Mouse (Mus musculus) liver, embryonic 14.5 days (tissue): ENCODE measurements at regions not wholly inside any gene's neighbourhood (a gene's known extent, or its start where the extent isn't known, plus 50 kb on each side); places are given as distances from the start of the nearest gene placed in this dataset.

Experiments
- ATAC-seq: fragments of 200-750 bp; cut with Nextera tagmentation; 2 replicates; pipeline ENCODE4 v1.8.0; 2017; ENCODE audit warnings: moderate number of reproducible peaks, mild to moderate bottlenecking, moderate library complexity; ENCODE audit not compliant: insufficient read depth
- DNase-seq, 3 experiments: peaks; one replicate each; pipeline ENCODE4 v3.0.0-alpha.2; 2012 to 2013; ENCODE audit warnings: low read depth in 3 of 3, low spot score in 3 of 3
- H3K27ac ChIP-seq: fragments of 300-500 bp; sonication (generic); 2 replicates; pipeline ENCODE4 v1.5.1; 2014; ENCODE audit warnings: moderate library complexity, mild to moderate bottlenecking, control low read depth, inconsistent platforms
- H3K27me3 ChIP-seq: fragments of 300-500 bp; sonication (generic); 2 replicates; pipeline ENCODE4 v1.6.1; 2014; ENCODE audit warnings: mild to moderate bottlenecking, low read length, moderate library complexity; ENCODE audit not compliant: control insufficient read depth, insufficient read depth
- H3K36me3 ChIP-seq: fragments of 300-500 bp; sonication (generic); replicated peaks from 2 replicates; pipeline ENCODE4 v1.6.1; 2014; ENCODE audit warnings: low read depth; ENCODE audit not compliant: control insufficient read depth, insufficient read depth
- H3K4me1 ChIP-seq, 2 experiments: fragments of 200-500 bp in 1 of 2; fragments of 300-500 bp in 1 of 2; sonication (generic) in 1 of 2; replicated peaks; 2 replicates each; pipeline ENCODE4 v1.6.1; 2012 to 2014; ENCODE audit warnings: antibody characterized with exemption in 1 of 2, inconsistent platforms in 1 of 2, low read length in 1 of 2; ENCODE audit not compliant: control insufficient read depth in 2 of 2, insufficient read depth in 2 of 2
- H3K4me2 ChIP-seq: fragments of 300-500 bp; sonication (generic); 2 replicates; pipeline ENCODE4 v1.6.1; 2014; ENCODE audit warnings: low read depth, mild to moderate bottlenecking, control low read depth, moderate library complexity
- H3K4me3 ChIP-seq, 2 experiments: fragments of 200-500 bp in 1 of 2; fragments of 300-500 bp in 1 of 2; sonication (generic) in 1 of 2; 2 replicates each; pipeline ENCODE4 v1.5.1; 2012 to 2014; ENCODE audit warnings: low read depth in 2 of 2, low read length in 2 of 2, mild to moderate bottlenecking in 2 of 2, control low read depth in 1 of 2, inconsistent platforms in 1 of 2, moderate library complexity in 1 of 2; ENCODE audit not compliant: insufficient read depth in 1 of 2
- H3K9ac ChIP-seq: fragments of 300-500 bp; sonication (generic); replicated peaks from 2 replicates; pipeline ENCODE4 v1.6.1; 2014; ENCODE audit warnings: mild to moderate bottlenecking, control low read depth, moderate library complexity
- H3K9me3 ChIP-seq: fragments of 300-500 bp; sonication (generic); 2 replicates; pipeline ENCODE4 v1.6.1; 2016; ENCODE audit warnings: low read length, mixed read lengths; ENCODE audit not compliant: control insufficient read depth
- CTCF ChIP-seq: IDR thresholded peaks from 2 replicates; pipeline ENCODE4 v1.5.1; 2016; ENCODE audit warnings: antibody characterized with exemption, low read depth, control low read depth
- EP300 ChIP-seq: IDR thresholded peaks from 2 replicates; pipeline ENCODE4 v1.6.1; 2016; ENCODE audit warnings: antibody characterized with exemption, low read depth
- WGBS: fragments of 180-500 bp; shearing (Covaris S2); extraction: QIAGEN DNeasy Blood & Tissue Kit; methylation state at CpG from one replicate; pipeline ENCODE4 v1.1.7; 2014; ENCODE audit not compliant: insufficient replicate concordance; 5-methylcytosine and 5-hydroxymethylcytosine counted together

DNA sequence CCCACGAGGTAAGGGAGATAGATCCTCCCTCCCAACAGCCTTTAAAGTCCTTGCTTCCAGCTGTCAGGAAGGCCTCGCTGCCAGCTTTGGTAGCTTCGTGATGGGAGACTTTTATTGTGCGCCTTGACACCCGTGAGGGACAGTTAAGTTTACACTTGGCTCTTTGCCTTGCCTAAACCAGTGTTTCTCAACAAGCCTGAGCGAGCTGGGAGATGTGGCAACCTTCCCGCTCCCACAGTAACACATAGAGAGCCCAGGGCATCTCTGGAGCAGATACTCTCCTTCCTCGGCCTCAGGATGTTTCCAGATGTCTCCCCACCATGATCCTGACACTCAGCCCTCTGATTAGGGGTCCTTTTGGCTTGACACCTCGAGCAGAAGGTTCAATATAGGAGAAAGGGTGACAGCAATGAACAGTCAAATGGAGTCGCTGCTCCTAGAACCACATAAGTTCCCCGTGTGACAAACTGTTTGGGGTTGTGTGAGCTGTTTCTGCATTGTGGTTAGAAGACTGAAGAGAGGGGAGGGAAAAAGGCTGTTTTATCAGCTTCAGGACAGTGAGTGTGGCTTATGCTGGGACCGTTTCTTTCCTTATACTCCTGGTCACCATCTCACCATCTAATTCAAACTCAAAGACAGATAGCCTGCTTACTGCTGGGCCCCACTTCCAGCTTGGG, 129.1 kb upstream of the Rnaseh2b start:
- no peak for TF ChIP-seq EP300
- TF ChIP-seq CTCF = no peak
- Histone ChIP-seq H3K36me3 (no peaks in the 10 kb centered on the region), H3K4me1 (peaks cover 0 to 4% of the 10 kb centered on the region in 2 experiments; a peak in 1 of 4 replicates), H3K4me3 (no peak overlapping the region), H3K27me3 (no peaks in the 10 kb centered on the region), H3K27ac (no peak overlapping the region), H3K4me2 (no peak overlapping the region), H3K9ac (no peak overlapping the region), H3K9me3 (no peaks in the 10 kb centered on the region)
- WGBS = 45% methylated on average over 12 of the region's 12 CpGs
- DNase-seq (no peak), ATAC-seq (no peak)

DNA sequence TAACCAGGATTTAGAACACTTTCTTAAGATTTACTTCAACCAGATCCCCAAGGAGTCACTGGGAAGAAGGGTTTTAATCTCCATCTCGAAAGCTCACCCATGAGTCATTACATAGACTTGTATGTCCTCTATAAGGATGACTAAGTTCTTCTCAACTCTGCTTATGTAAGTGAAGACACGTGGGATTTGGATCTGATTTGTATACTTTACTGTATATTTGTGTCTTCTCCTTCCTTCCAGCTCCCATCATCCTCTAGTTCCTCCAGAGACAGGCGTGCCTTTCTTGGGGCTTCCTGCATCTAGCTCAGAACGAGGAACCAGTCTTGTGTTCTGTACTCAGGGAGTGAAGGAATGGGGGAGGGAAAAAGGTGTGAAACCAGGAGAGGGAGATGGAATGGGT, 127.5 kb upstream of the Rnaseh2b start:
- DNase-seq (no peak), ATAC-seq (no peak)
- no peak overlapping the region for H3K4me2 ChIP-seq
- no peaks in the 10 kb centered on the region for H3K36me3 ChIP-seq
- no peak for TF ChIP-seq CTCF
- TF ChIP-seq EP300 = no peak
- no peak overlapping the region for H3K27ac ChIP-seq
- no peaks in the 10 kb centered on the region for H3K9me3 ChIP-seq
- peaks cover 0 to 4% of the 10 kb centered on the region in 2 experiments; a peak in 1 of 4 replicates for H3K4me1 ChIP-seq
- H3K4me3 ChIP-seq = no peak overlapping the region
- no peaks in the 10 kb centered on the region for H3K27me3 ChIP-seq
- 40% methylated on average over 4 of the region's 4 CpGs for WGBS
- H3K9ac ChIP-seq = no peak overlapping the region

DNA sequence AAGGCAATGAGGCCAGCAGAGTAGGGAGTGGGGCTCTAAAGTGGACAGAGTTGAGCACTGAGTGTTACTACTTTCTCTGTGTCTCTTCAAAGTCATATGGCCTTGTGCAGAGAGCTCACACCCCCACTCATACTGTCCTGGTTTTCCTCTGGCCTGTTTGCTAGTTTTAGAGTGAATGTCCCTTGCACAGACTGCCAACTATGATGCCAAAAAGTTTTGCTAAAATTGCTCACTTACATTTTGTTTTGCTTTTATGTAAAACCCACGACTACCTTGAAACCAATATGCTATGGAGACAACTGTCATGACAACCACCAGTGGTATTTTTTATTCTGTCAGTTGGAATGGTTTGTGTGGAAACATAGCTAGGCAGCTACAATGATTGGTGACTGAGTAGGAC, 126.4 kb upstream of the Rnaseh2b start:
- Histone ChIP-seq H3K27me3 (no peaks in the 10 kb centered on the region), H3K4me3 (no peak overlapping the region), H3K4me2 (no peak overlapping the region), H3K9ac (no peak overlapping the region), H3K36me3 (no peaks in the 10 kb centered on the region), H3K4me1 (peaks cover 0 to 4% of the 10 kb centered on the region in 2 experiments; a peak in 1 of 4 replicates), H3K9me3 (no peaks in the 10 kb centered on the region), H3K27ac (no peak overlapping the region)
- ATAC-seq (no peak), DNase-seq (no peak)
- WGBS = 41% methylated on average over 1 of the region's 1 CpGs
- TF ChIP-seq EP300 (no peak), CTCF (no peak)

DNA sequence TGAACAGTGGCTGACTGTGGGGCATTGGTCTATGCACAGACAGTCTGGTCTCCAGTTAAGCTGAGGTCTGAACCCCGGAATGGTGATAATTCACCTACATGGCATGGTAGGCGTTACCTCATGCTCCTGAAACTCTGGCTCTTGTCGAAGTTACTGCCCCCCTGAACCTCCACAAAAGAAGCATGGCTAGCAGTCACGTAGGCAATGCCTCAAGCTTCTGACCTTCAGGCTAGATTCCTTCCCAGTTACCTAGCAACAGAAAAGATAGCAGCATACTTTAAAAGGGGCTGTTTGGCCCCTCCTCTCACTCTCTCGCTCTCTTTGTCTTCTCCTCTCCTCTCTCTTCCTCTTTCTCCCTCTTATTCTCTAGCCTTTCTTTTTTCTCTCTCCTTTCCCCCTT, 125.8 kb upstream of the Rnaseh2b start:
- no peaks in the 10 kb centered on the region for H3K9me3 ChIP-seq
- TF ChIP-seq EP300 = no peak
- H3K4me3 ChIP-seq = no peak overlapping the region
- no peaks in the 10 kb centered on the region for H3K36me3 ChIP-seq
- WGBS = 39% methylated on average over 5 of the region's 5 CpGs
- no peaks in the 10 kb centered on the region for H3K27me3 ChIP-seq
- H3K27ac ChIP-seq = no peak overlapping the region
- H3K4me2 ChIP-seq = no peak overlapping the region
- no peak overlapping the region for H3K9ac ChIP-seq
- peaks cover 0 to 4% of the 10 kb centered on the region in 2 experiments; a peak in 1 of 4 replicates for H3K4me1 ChIP-seq
- DNase-seq = no peak
- ATAC-seq = no peak

DNA sequence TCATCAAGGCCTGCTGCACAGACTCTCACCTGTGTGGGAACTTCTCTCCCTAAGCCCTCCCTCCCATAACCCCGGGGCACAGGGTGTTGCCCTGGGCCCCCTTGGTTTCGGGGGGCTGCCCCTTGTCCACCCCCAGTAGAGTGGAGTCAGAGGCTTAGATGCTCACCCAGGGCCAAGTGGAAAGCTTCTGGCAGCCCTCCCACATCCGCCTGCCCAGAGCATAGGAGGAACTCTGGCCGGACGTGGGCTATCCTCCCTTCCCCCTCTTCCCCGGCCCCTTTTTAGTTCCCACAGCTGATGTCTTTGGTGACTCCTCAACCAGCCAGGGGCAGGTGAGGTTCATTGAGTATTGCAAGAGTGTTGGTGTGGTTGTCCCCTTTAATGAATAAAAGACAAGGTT, 125.3 kb upstream of the Rnaseh2b start:
- Histone ChIP-seq H3K9ac (no peak overlapping the region), H3K27me3 (no peaks in the 10 kb centered on the region), H3K36me3 (no peaks in the 10 kb centered on the region), H3K4me3 (no peak overlapping the region), H3K27ac (no peak overlapping the region), H3K4me1 (peaks cover 0 to 4% of the 10 kb centered on the region in 2 experiments; a peak in 1 of 4 replicates), H3K9me3 (no peaks in the 10 kb centered on the region), H3K4me2 (no peak overlapping the region)
- DNase-seq (no peak), ATAC-seq (no peak)
- 31% methylated on average over 6 of the region's 6 CpGs for WGBS
- TF ChIP-seq EP300 (no peak), CTCF (no peak)
